Mouse (Mus musculus) liver, embryonic 14.5 days (tissue): ENCODE measurements at regions not wholly inside any gene's neighbourhood (a gene's known extent, or its start where the extent isn't known, plus 50 kb on each side); places are given as distances from the start of the nearest gene placed in this dataset.
A peak's percentile ranks its signal among the peaks of the same experiment; 100 is the strongest.

Experiments
- ATAC-seq: fragments of 200-750 bp; cut with Nextera tagmentation; 2 replicates; pipeline ENCODE4 v1.8.0; 2017; ENCODE audit warnings: moderate number of reproducible peaks, mild to moderate bottlenecking, moderate library complexity; ENCODE audit not compliant: insufficient read depth
- DNase-seq, 3 experiments: peaks; one replicate each; pipeline ENCODE4 v3.0.0-alpha.2; 2012 to 2013; ENCODE audit warnings: low read depth in 3 of 3, low spot score in 3 of 3
- H3K27ac ChIP-seq: fragments of 300-500 bp; sonication (generic); 2 replicates; pipeline ENCODE4 v1.5.1; 2014; ENCODE audit warnings: moderate library complexity, mild to moderate bottlenecking, control low read depth, inconsistent platforms
- H3K27me3 ChIP-seq: fragments of 300-500 bp; sonication (generic); 2 replicates; pipeline ENCODE4 v1.6.1; 2014; ENCODE audit warnings: mild to moderate bottlenecking, low read length, moderate library complexity; ENCODE audit not compliant: control insufficient read depth, insufficient read depth
- H3K36me3 ChIP-seq: fragments of 300-500 bp; sonication (generic); replicated peaks from 2 replicates; pipeline ENCODE4 v1.6.1; 2014; ENCODE audit warnings: low read depth; ENCODE audit not compliant: control insufficient read depth, insufficient read depth
- H3K4me1 ChIP-seq, 2 experiments: fragments of 200-500 bp in 1 of 2; fragments of 300-500 bp in 1 of 2; sonication (generic) in 1 of 2; replicated peaks; 2 replicates each; pipeline ENCODE4 v1.6.1; 2012 to 2014; ENCODE audit warnings: antibody characterized with exemption in 1 of 2, inconsistent platforms in 1 of 2, low read length in 1 of 2; ENCODE audit not compliant: control insufficient read depth in 2 of 2, insufficient read depth in 2 of 2
- H3K4me2 ChIP-seq: fragments of 300-500 bp; sonication (generic); 2 replicates; pipeline ENCODE4 v1.6.1; 2014; ENCODE audit warnings: low read depth, mild to moderate bottlenecking, control low read depth, moderate library complexity
- H3K4me3 ChIP-seq, 2 experiments: fragments of 200-500 bp in 1 of 2; fragments of 300-500 bp in 1 of 2; sonication (generic) in 1 of 2; 2 replicates each; pipeline ENCODE4 v1.5.1; 2012 to 2014; ENCODE audit warnings: low read depth in 2 of 2, low read length in 2 of 2, mild to moderate bottlenecking in 2 of 2, control low read depth in 1 of 2, inconsistent platforms in 1 of 2, moderate library complexity in 1 of 2; ENCODE audit not compliant: insufficient read depth in 1 of 2
- H3K9ac ChIP-seq: fragments of 300-500 bp; sonication (generic); replicated peaks from 2 replicates; pipeline ENCODE4 v1.6.1; 2014; ENCODE audit warnings: mild to moderate bottlenecking, control low read depth, moderate library complexity
- H3K9me3 ChIP-seq: fragments of 300-500 bp; sonication (generic); 2 replicates; pipeline ENCODE4 v1.6.1; 2016; ENCODE audit warnings: low read length, mixed read lengths; ENCODE audit not compliant: control insufficient read depth
- CTCF ChIP-seq: IDR thresholded peaks from 2 replicates; pipeline ENCODE4 v1.5.1; 2016; ENCODE audit warnings: antibody characterized with exemption, low read depth, control low read depth
- EP300 ChIP-seq: IDR thresholded peaks from 2 replicates; pipeline ENCODE4 v1.6.1; 2016; ENCODE audit warnings: antibody characterized with exemption, low read depth
- WGBS: fragments of 180-500 bp; shearing (Covaris S2); extraction: QIAGEN DNeasy Blood & Tissue Kit; methylation state at CpG from one replicate; pipeline ENCODE4 v1.1.7; 2014; ENCODE audit not compliant: insufficient replicate concordance; 5-methylcytosine and 5-hydroxymethylcytosine counted together

- Histone ChIP-seq H3K4me2 (no peak overlapping the region), H3K27me3 (no peaks in the 10 kb centered on the region), H3K36me3 (no peaks in the 10 kb centered on the region), H3K4me3 (no peak overlapping the region), H3K9ac (no peak overlapping the region), H3K4me1 (no peaks in the 10 kb centered on the region), H3K9me3 (no peaks in the 10 kb centered on the region), H3K27ac (no peak overlapping the region)
- no peak for TF ChIP-seq EP300
- DNase-seq (no peak), ATAC-seq (no peak)
Measured at GRCm38 (mm10) chr3:77781783-77782182, 1504.5 kb downstream of the Rapgef2 start.

- H3K36me3 ChIP-seq, result no peaks in the 10 kb centered on the region
- H3K4me2 ChIP-seq, result no peak overlapping the region
- no peaks in the 10 kb centered on the region for H3K27me3 ChIP-seq
- no peak for DNase-seq
- H3K4me1 ChIP-seq, result no peaks in the 10 kb centered on the region
- no peak for TF ChIP-seq CTCF
- no peak overlapping the region for H3K4me3 ChIP-seq
- no peak overlapping the region for H3K9ac ChIP-seq
- H3K27ac ChIP-seq, result no peak overlapping the region
- no peaks in the 10 kb centered on the region for H3K9me3 ChIP-seq
- no peak for ATAC-seq
Measured at GRCm38 (mm10) chr3:77781332-77781731, 1505.0 kb downstream of the Rapgef2 start.

GRCm38 (mm10) chr3:77758840-77759361 lies 1527.4 kb downstream of the Rapgef2 start:
- Histone ChIP-seq H3K27me3 (no peaks in the 10 kb centered on the region), H3K4me1 (no peaks in the 10 kb centered on the region), H3K27ac (no peak overlapping the region), H3K4me3 (no peak overlapping the region), H3K9me3 (no peaks in the 10 kb centered on the region), H3K4me2 (no peak overlapping the region), H3K36me3 (no peaks in the 10 kb centered on the region), H3K9ac (no peak overlapping the region)
- DNase-seq (no peak), ATAC-seq (no peak)
- 45% methylated on average over 3 of the region's 3 CpGs for WGBS
- no peak for TF ChIP-seq EP300
- TF ChIP-seq CTCF, result no peak

GRCm38 (mm10) chr3:77758295-77758694 lies 1528.0 kb downstream of the Rapgef2 start:
- Histone ChIP-seq H3K27ac (no peak overlapping the region), H3K4me3 (no peak overlapping the region), H3K36me3 (no peaks in the 10 kb centered on the region), H3K9ac (no peak overlapping the region), H3K27me3 (no peaks in the 10 kb centered on the region), H3K4me2 (no peak overlapping the region), H3K9me3 (no peaks in the 10 kb centered on the region), H3K4me1 (no peaks in the 10 kb centered on the region)
- DNase-seq, result peak in 1 of 3 experiments; percentile 0
- TF ChIP-seq EP300 (no peak), CTCF (no peak)
- ATAC-seq, result no peak
- WGBS, result 60% methylated on average over 1 of the region's 1 CpGs

- H3K4me3 ChIP-seq, result no peak overlapping the region
- 67% methylated on average over 3 of the region's 3 CpGs for WGBS
- H3K4me1 ChIP-seq, result no peaks in the 10 kb centered on the region
- no peak for DNase-seq
- no peak overlapping the region for H3K27ac ChIP-seq
- no peak overlapping the region for H3K4me2 ChIP-seq
- H3K9ac ChIP-seq, result no peak overlapping the region
- no peaks in the 10 kb centered on the region for H3K9me3 ChIP-seq
- no peaks in the 10 kb centered on the region for H3K27me3 ChIP-seq
- H3K36me3 ChIP-seq, result no peaks in the 10 kb centered on the region
- TF ChIP-seq EP300 (no peak), CTCF (no peak)
- no peak for ATAC-seq
Measured at GRCm38 (mm10) chr3:77742146-77742545, 1544.2 kb downstream of the Rapgef2 start.

- no peak overlapping the region for H3K4me3 ChIP-seq
- WGBS, result 51% methylated on average over 1 of the region's 1 CpGs
- H3K4me2 ChIP-seq, result no peak overlapping the region
- H3K9me3 ChIP-seq, result no peaks in the 10 kb centered on the region
- ATAC-seq, result no peak
- TF ChIP-seq CTCF (no peak), EP300 (no peak)
- H3K27me3 ChIP-seq, result no peaks in the 10 kb centered on the region
- no peaks in the 10 kb centered on the region for H3K36me3 ChIP-seq
- no peaks in the 10 kb centered on the region for H3K4me1 ChIP-seq
- H3K27ac ChIP-seq, result no peak overlapping the region
- no peak overlapping the region for H3K9ac ChIP-seq
- no peak for DNase-seq
Measured at GRCm38 (mm10) chr3:77717840-77718239, 1568.5 kb downstream of the Rapgef2 start.
